Comparison of ENCODE assay signal across 18 mouse cellular contexts in genomic region chr6:83414601-83415355, GRCm38 (mm10). TPM values are rescaled to one million over a fixed set of nuclear protein-coding genes. Genes with fewer than 3 reads are reported as not detected.
DNase-seq lines count a peak whose midpoint lies in the region; ATAC-seq lines count a peak whose summit lies in the region.
"Had no signal": no experiment of that assay in that cellular context is flagged by ENCODE, and none has a peak within 500 bp of the region (broad histone marks: within the 10 kb centered on the region; RNA-seq: fewer than 3 reads in every experiment).

No protein-coding gene starts in this region.

- peak overlapping the region; percentile 17; the same call in 1 of the 2 replicates for H3K27ac ChIP-seq in midbrain, embryonic 12.5 days (replicated peaks)
- H3K27ac ChIP-seq in midbrain, embryonic 14.5 days (replicated peaks; ENCODE audit: low read depth, low read length) = no peak overlapping the region
- peak overlapping the region; percentile 31; the same call in 1 of the 2 replicates for H3K27ac ChIP-seq in brown adipose tissue, adult 24 weeks (replicated peaks; ENCODE audit: low read depth, low read length)
- 0 out of 2 replicates have a peak overlapping the region, but pooled peaks have one; percentile 9 for H3K27ac ChIP-seq in neural tube, embryonic 15.5 days (replicated peaks)
- H3K27ac ChIP-seq: heart, embryonic 10.5 days; liver, embryonic 12.5 days; macrophage had no signal

- no peaks in the 10 kb centered on the region for H3K27me3 ChIP-seq in midbrain, embryonic 12.5 days
- H3K27me3 ChIP-seq in midbrain, embryonic 14.5 days (ENCODE audit: control insufficient read depth, insufficient read depth, low read length) = no peaks in the 10 kb centered on the region
- H3K27me3 ChIP-seq in neural tube, embryonic 15.5 days (replicated peaks) = no peaks in the 10 kb centered on the region
- H3K27me3 ChIP-seq: CH12.LX; liver, embryonic 12.5 days had no signal

- H3K4me1 ChIP-seq in midbrain, embryonic 12.5 days = peaks cover 85% of the 10 kb centered on the region
- H3K4me1 ChIP-seq in midbrain, embryonic 14.5 days (ENCODE audit: control insufficient read depth, insufficient read depth, low read length) = peaks cover 60% of the 10 kb centered on the region
- peaks cover 56% of the 10 kb centered on the region for H3K4me1 ChIP-seq in brown adipose tissue, adult 24 weeks (ENCODE audit: control insufficient read depth, insufficient read depth, insufficient read length, low read length)
- peaks cover 96% of the 10 kb centered on the region for H3K4me1 ChIP-seq in neural tube, embryonic 15.5 days

- no peak for ATAC-seq in midbrain, embryonic 12.5 days (ENCODE audit: low FRiP score, low read depth)
- ATAC-seq in midbrain, embryonic 14.5 days (ENCODE audit: low FRiP score, low TSS enrichment) = no peak
- ATAC-seq in CD4-positive, CD25-positive, alpha-beta regulatory T cell, adult 4 months = peak; percentile 22
- no peak for ATAC-seq in neural tube, embryonic 15.5 days (ENCODE audit: low FRiP score)
- ATAC-seq: hindbrain, embryonic 16.5 days; liver, embryonic 12.5 days had no signal

- peaks cover 13% of the 10 kb centered on the region; the same call in 1 of the 2 replicates for H3K36me3 ChIP-seq in midbrain, embryonic 12.5 days
- H3K36me3 ChIP-seq in midbrain, embryonic 14.5 days (ENCODE audit: control insufficient read depth, insufficient read depth, low read length) = no peaks in the 10 kb centered on the region
- H3K36me3 ChIP-seq in neural tube, embryonic 15.5 days = no peaks in the 10 kb centered on the region

- 84% methylated on average over 9 of the region's 9 CpGs for WGBS in midbrain, embryonic 12.5 days
- WGBS in midbrain, embryonic 14.5 days = 80% methylated on average over 9 of the region's 9 CpGs
- 67% methylated on average over 9 of the region's 9 CpGs for WGBS in neural tube, embryonic 15.5 days

- H3K4me3 ChIP-seq in midbrain, embryonic 12.5 days = no peak overlapping the region
- no peak overlapping the region for H3K4me3 ChIP-seq in midbrain, embryonic 14.5 days (replicated peaks; ENCODE audit: low read depth, low read length)
- no peak overlapping the region for H3K4me3 ChIP-seq in brown adipose tissue, adult 24 weeks (ENCODE audit: insufficient read depth, low read depth, low read length)
- H3K4me3 ChIP-seq in neural tube, embryonic 15.5 days (replicated peaks) = no peak overlapping the region
- H3K4me3 ChIP-seq: heart, embryonic 10.5 days; liver, embryonic 12.5 days had no signal

- H3K4me2 ChIP-seq in midbrain, embryonic 12.5 days (replicated peaks) = no peak overlapping the region
- H3K4me2 ChIP-seq in midbrain, embryonic 14.5 days (ENCODE audit: low read length) = no peak overlapping the region
- H3K4me2 ChIP-seq in neural tube, embryonic 15.5 days = no peak overlapping the region
- H3K4me2 ChIP-seq: liver, embryonic 12.5 days; lung, embryonic 14.5 days; midbrain, embryonic 11.5 days had no signal

- H3K9ac ChIP-seq in midbrain, embryonic 12.5 days (replicated peaks) = no peak overlapping the region
- no peak overlapping the region for H3K9ac ChIP-seq in midbrain, embryonic 14.5 days (replicated peaks; ENCODE audit: low read length)
- no peak overlapping the region for H3K9ac ChIP-seq in neural tube, embryonic 15.5 days (replicated peaks)
- H3K9ac ChIP-seq: liver, embryonic 12.5 days; lung, embryonic 14.5 days had no signal

- DNase-seq in midbrain, embryonic 14.5 days = no peak
- no peak for DNase-seq in lung, postnatal 10 days
- DNase-seq in frontal cortex, postnatal 36 days (ENCODE audit: low spot score in 2 of 2) = no peak
- DNase-seq: cerebellum, adult 18-20 months; gastrocnemius, postnatal 25 days; heart, postnatal 10 days; layer of hippocampus, postnatal 36 days had no signal

- H3K9me3 ChIP-seq in midbrain, embryonic 12.5 days = no peaks in the 10 kb centered on the region
- H3K9me3 ChIP-seq in midbrain, embryonic 14.5 days (ENCODE audit: control insufficient read depth, low read length) = no peaks in the 10 kb centered on the region
- no peaks in the 10 kb centered on the region for H3K9me3 ChIP-seq in neural tube, embryonic 15.5 days (replicated peaks)
- H3K9me3 ChIP-seq: heart, embryonic 10.5 days; liver, embryonic 12.5 days had no signal

RNA-seq across cellular contexts. Expression of gene Tet3, which starts 44.1 kb away (rescaled TPM):
- 65.0 and 70.2 TPM in 2 replicates for polyA plus RNA-seq in midbrain, embryonic 12.5 days (2016; fragmentation: Nextera tagmentation; extraction: Ambion mirVana)
- 50.0 and 56.0 TPM in 2 replicates for polyA plus RNA-seq in midbrain, embryonic 14.5 days (2014; fragmentation: Nextera tagmentation; extraction: Ambion mirVana)
- polyA plus RNA-seq in CD4-positive, CD25-positive, alpha-beta regulatory T cell, adult 4 months (2017; shearing (Covaris generic)) = 10 to 100 TPM; 18.5 to 20.8 TPM
- 5.0 and 7.0 TPM in 2 replicates for polyA plus RNA-seq in brown adipose tissue, adult 24 weeks (2012; ENCODE audit: insufficient read depth, insufficient read length, missing spikeins)
- polyA plus RNA-seq in neural tube, embryonic 15.5 days (2015; fragmentation: Nextera tagmentation; extraction: Ambion mirVana) = 57.9 and 58.9 TPM in 2 replicates
